Mouse (Mus musculus): Measurements from ENCODE around the gene Kif26a.

GRCm38 (mm10) chr12:112143833-112144201 lies 2.2 kb upstream of the Kif26a start:
- TF ChIP-seq CTCF (IDR thresholded peaks at IDR 0.05; ENCODE audit: low read depth, low read length) (no peak), POLR2A (IDR thresholded peaks at IDR 0.05; ENCODE audit: borderline replicate concordance, low read depth, low read length) (no peak)
